Mouse (Mus musculus) bone marrow, adult 2 months (tissue): ENCODE measurements at regions not wholly inside any gene's neighbourhood (a gene's known extent, or its start where the extent isn't known, plus 50 kb on each side); places are given as distances from the start of the nearest gene placed in this dataset.

ENCODE experiments used
- CTCF ChIP-seq: fragments of 200-500 bp; IDR thresholded peaks from 2 replicates; pipeline ENCODE4 v1.5.1; 2011; ENCODE audit warnings: low read length, control low read depth; ENCODE audit not compliant: control insufficient read depth, insufficient read depth
- POLR2A ChIP-seq: fragments of 200-500 bp; IDR thresholded peaks from 2 replicates; pipeline ENCODE4 v1.6.1; 2011; ENCODE audit warnings: low read depth, mild to moderate bottlenecking, control low read depth, low read length, borderline replicate concordance; ENCODE audit not compliant: control insufficient read depth

- no peak for TF ChIP-seq POLR2A
- no peak for TF ChIP-seq CTCF
These were observed 138.3 kb upstream of the Adamts3 start for GRCm38 (mm10) chr5:90021447-90021846.
